Mouse (Mus musculus) CD4-positive, CD25-positive, alpha-beta regulatory T cell (primary cell): Measurements from ENCODE around the gene Serpinb9e. TPM values are rescaled to one million over a fixed set of nuclear protein-coding genes. Genes with fewer than 3 reads are reported as not detected.

ENCODE experiments used
- polyA plus RNA-seq: library from polyadenylated mRNA; unstranded; fragments of 100-300 nt; shearing (Covaris generic); gene quantifications from one replicate; pipeline ENCODE4 v1.2.1, GENCODE M21; 2017

The Serpinb9e gene
- not detected for polyA plus RNA-seq

DNA sequence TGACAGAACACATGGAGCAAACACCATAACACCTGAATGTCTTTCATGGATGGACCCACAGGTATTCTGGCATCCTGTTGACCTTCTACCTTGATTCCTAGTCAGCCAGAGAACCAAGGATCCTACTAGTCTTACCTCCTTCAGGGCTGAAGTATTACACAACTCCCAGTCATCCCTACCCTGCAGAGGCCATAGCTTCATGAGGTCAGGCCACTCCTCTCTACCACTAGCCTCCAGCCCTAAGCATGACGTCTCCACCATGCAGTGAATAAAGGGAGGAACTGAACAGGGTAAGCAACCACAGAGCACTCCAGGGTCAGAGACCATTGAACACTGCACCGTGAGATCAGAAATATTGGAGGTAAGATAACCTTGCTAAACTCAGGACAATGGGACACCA, at the start of gene Serpinb9e:
TSS of gene Serpinb9e (plus strand) at position 301 of the 400 bp plus-strand sequence.

Other genes with a start within 250 kb of the Serpinb9e start
- 19.5 TPM for gene Serpinb9, start 246.4 kb upstream of the Serpinb9e start, polyA plus RNA-seq
- 0.07 TPM for gene Serpinb9b, start 222.2 kb upstream of the Serpinb9e start, polyA plus RNA-seq
- not detected for gene Serpinb1b, start 171.0 kb upstream of the Serpinb9e start, polyA plus RNA-seq
- gene Serpinb9c, start 89.9 kb upstream of the Serpinb9e start, polyA plus RNA-seq = not detected
- gene Serpinb9d, start 56.7 kb upstream of the Serpinb9e start, polyA plus RNA-seq = not detected
- not detected for gene Serpinb9f, start 74.5 kb downstream of the Serpinb9e start, polyA plus RNA-seq
- gene Gm11397, start 146.1 kb downstream of the Serpinb9e start, polyA plus RNA-seq = 0.23 TPM
- gene Serpinb9g, start 235.2 kb downstream of the Serpinb9e start, polyA plus RNA-seq = not detected